In genomic region chr7:68914344-68914743, GRCm38 (mm10) we compare ENCODE assay signal across 12 mouse cellular contexts.
DNase-seq lines count a peak whose midpoint lies in the region; ATAC-seq and TF ChIP-seq lines count a peak whose summit lies in the region.
"Had no signal": no experiment of that assay in that cellular context is flagged by ENCODE, and none has a peak within 500 bp of the region (broad histone marks: within the 10 kb centered on the region; RNA-seq: fewer than 3 reads in every experiment).

No protein-coding gene starts in this region.

- no peak for TF ChIP-seq POLR2A in thymus, adult 2 months (IDR thresholded peaks at IDR 0.05; ENCODE audit: control insufficient read depth, extremely low read depth, insufficient read depth, low read length, poor library complexity)

- 31% methylated on average over 4 of the region's 4 CpGs for WGBS in lung, embryonic 15.5 days
- 87% methylated on average over 4 of the region's 4 CpGs for WGBS in thymus, adult 2 months

- no peaks in the 10 kb centered on the region for H3K27me3 ChIP-seq in lung, embryonic 15.5 days
- H3K27me3 ChIP-seq in thymus, adult 2 months (ENCODE audit: control insufficient read depth, insufficient read depth, low read length): no peaks in the 10 kb centered on the region

- no peak overlapping the region for H3K4me2 ChIP-seq in lung, embryonic 15.5 days

- ATAC-seq in cerebellum, adult (ENCODE audit: insufficient number of reproducible peaks, low FRiP score, low TSS enrichment): no peak
- ATAC-seq in lung, embryonic 15.5 days (ENCODE audit: borderline replicate concordance, extremely low read depth, low FRiP score, low TSS enrichment): peak; percentile 91

- no peak overlapping the region for H3K27ac ChIP-seq in lung, embryonic 15.5 days
- H3K27ac ChIP-seq in thymus, adult 2 months (ENCODE audit: control insufficient read depth, insufficient read depth, low read length): no peak overlapping the region
- H3K27ac ChIP-seq: macrophage had no signal

- H3K9me3 ChIP-seq in lung, embryonic 15.5 days: no peaks in the 10 kb centered on the region

- DNase-seq in cerebellum, adult 11-12 months: peak; percentile 30
- no peak for DNase-seq in lung, postnatal 25 days (ENCODE audit: low spot score)
- peak; percentile 14 to 59 for DNase-seq in cerebellum, postnatal 25 days
- DNase-seq in left cerebral cortex, adult 9 months (ENCODE audit: low spot score in 2 of 2): peak; percentile 36 to 57
- no peak for DNase-seq in thymus, adult 2 months
- no peak for DNase-seq in yolk sac, embryonic 10.5 days (ENCODE audit: low spot score)
- DNase-seq: heart, postnatal 36 days; kidney, adult 18-20 months had no signal

- H3K36me3 ChIP-seq in lung, embryonic 15.5 days: no peaks in the 10 kb centered on the region
- no peaks in the 10 kb centered on the region for H3K36me3 ChIP-seq in thymus, adult 2 months (ENCODE audit: control insufficient read depth, insufficient read depth, low read length)

- no peak for TF ChIP-seq CTCF in thymus, adult 2 months (IDR thresholded peaks at IDR 0.05; ENCODE audit: borderline replicate concordance, control insufficient read depth, extremely low read depth, insufficient read depth, low read length, poor library complexity)

- H3K9ac ChIP-seq in lung, embryonic 15.5 days: no peak overlapping the region

- H3K4me1 ChIP-seq in lung, embryonic 15.5 days: peaks cover 10% of the 10 kb centered on the region
- H3K4me1 ChIP-seq in thymus, adult 2 months (replicated peaks; ENCODE audit: control insufficient read depth, insufficient read depth, low read length): no peaks in the 10 kb centered on the region

- no peak overlapping the region for H3K4me3 ChIP-seq in lung, embryonic 15.5 days
- no peak overlapping the region for H3K4me3 ChIP-seq in thymus, adult 2 months (ENCODE audit: control insufficient read depth, insufficient read depth, low read length)
- H3K4me3 ChIP-seq: erythroblast, embryonic 14.5 days had no signal

Comparison
In these comparisons a context has a peak if more than half of its experiments do, and no peak if none do; other contexts are left out.
1. DNase-seq: peak in cerebellum, adult 11-12 months (single experiment), cerebellum, postnatal 25 days (2 of 2) and left cerebral cortex, adult 9 months (2 of 2); none in lung, postnatal 25 days (single experiment), thymus, adult 2 months (single experiment) and yolk sac, embryonic 10.5 days (single experiment).